Comparison of ENCODE assay signal across 23 mouse cellular contexts in the genomic region with DNA sequence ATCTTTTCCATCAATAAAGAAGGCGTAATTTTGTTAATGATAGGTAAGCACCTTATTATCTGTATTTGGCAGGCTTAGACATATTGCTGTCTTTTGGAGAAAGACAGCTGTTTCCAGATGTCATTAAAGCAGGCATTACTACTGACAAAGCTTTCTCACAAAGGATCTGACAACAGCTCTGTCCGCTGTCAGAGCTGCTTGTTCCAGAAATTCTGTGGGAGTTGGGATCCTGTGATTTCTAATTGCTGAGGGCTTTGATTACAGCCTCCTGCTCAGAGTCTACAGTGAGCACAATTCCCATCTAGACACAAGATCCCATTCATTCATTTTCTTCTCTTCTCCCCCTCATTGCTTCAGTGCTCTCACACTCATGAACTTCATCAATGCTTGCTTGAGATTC. TPM values are rescaled to one million over a fixed set of nuclear protein-coding genes. Genes with fewer than 3 reads are reported as not detected.
A peak's percentile ranks its signal among the peaks of the same experiment; 100 is the strongest.
DNase-seq lines count a peak whose midpoint lies in the region; ATAC-seq and TF ChIP-seq lines count a peak whose summit lies in the region.
"Had no signal": no experiment of that assay in that cellular context is flagged by ENCODE, and none has a peak within 500 bp of the region (broad histone marks: within the 10 kb centered on the region; RNA-seq: fewer than 3 reads in every experiment).

No protein-coding gene starts in this region.

- H3K36me3 ChIP-seq in forebrain, embryonic 14.5 days (ENCODE audit: control insufficient read depth, insufficient read depth, low read length): no peaks in the 10 kb centered on the region
- H3K36me3 ChIP-seq in forebrain, embryonic 11.5 days (ENCODE audit: control insufficient read depth, insufficient read depth, low read length): no peaks in the 10 kb centered on the region
- H3K36me3 ChIP-seq in forebrain, postnatal 0 days (ENCODE audit: insufficient read depth): no peaks in the 10 kb centered on the region
- H3K36me3 ChIP-seq in forebrain, embryonic 13.5 days (ENCODE audit: poor library complexity, severe bottlenecking): no peaks in the 10 kb centered on the region
- H3K36me3 ChIP-seq: embryonic facial prominence, embryonic 10.5 days; embryonic facial prominence, embryonic 12.5 days; forebrain, embryonic 15.5 days; G1E had no signal

- TF ChIP-seq CTCF in forebrain, postnatal 0 days (IDR thresholded peaks at IDR 0.05; ENCODE audit: low read depth): no peak

- no peak overlapping the region for H3K9ac ChIP-seq in forebrain, embryonic 14.5 days (ENCODE audit: low read length)
- H3K9ac ChIP-seq in forebrain, embryonic 11.5 days (ENCODE audit: low read length): no peak overlapping the region
- H3K9ac ChIP-seq in forebrain, postnatal 0 days: no peak overlapping the region
- H3K9ac ChIP-seq in forebrain, embryonic 13.5 days: no peak overlapping the region
- H3K9ac ChIP-seq: embryonic facial prominence, embryonic 12.5 days; forebrain, embryonic 15.5 days had no signal

- no peak for ATAC-seq in forebrain, embryonic 14.5 days
- no peak for ATAC-seq in forebrain, embryonic 11.5 days (replicated peaks; ENCODE audit: low FRiP score)
- peak; percentile 32; the same call in 1 of the 2 replicates for ATAC-seq in forebrain, postnatal 0 days
- ATAC-seq in forebrain, embryonic 13.5 days: no peak
- ATAC-seq: activated CD4-positive, CD25-positive, alpha-beta regulatory T cell, adult 4 months; CD4-positive, CD25-positive, alpha-beta regulatory T cell, adult 4 months; forebrain, embryonic 15.5 days; Patski had no signal

- peak; percentile 32 for DNase-seq in forebrain, embryonic 14.5 days (ENCODE audit: low spot score)
- DNase-seq in forebrain, embryonic 11.5 days (ENCODE audit: low spot score): no peak
- DNase-seq in forebrain, postnatal 0 days: no peak
- peak; percentile 7 for DNase-seq in brain, adult 2 months (ENCODE audit: low read depth, low spot score)
- DNase-seq in heart, postnatal 10 days: no peak
- DNase-seq: adrenal gland, adult 8-10 months; adrenal gland, postnatal 14 days; adrenal gland, postnatal 36 days; B cell, adult 2 months; cerebellum, adult 11-12 months; cerebellum, adult 2 months; cerebellum, adult 9-10 months; cerebellum, postnatal 10 days; cerebellum, postnatal 25 days had no signal

- intact Hi-C loops in heart, postnatal 10 days (cut with DNase I): no loop called here

- no peak overlapping the region for H3K27ac ChIP-seq in forebrain, embryonic 14.5 days (ENCODE audit: low read depth, low read length)
- H3K27ac ChIP-seq in forebrain, embryonic 11.5 days (ENCODE audit: low read depth, low read length): no peak overlapping the region
- H3K27ac ChIP-seq in forebrain, postnatal 0 days (ENCODE audit: low read depth, low read length): no peak overlapping the region
- H3K27ac ChIP-seq in forebrain, embryonic 13.5 days: no peak overlapping the region
- H3K27ac ChIP-seq: embryonic facial prominence, embryonic 10.5 days; embryonic facial prominence, embryonic 12.5 days; forebrain, embryonic 15.5 days had no signal

- no peaks in the 10 kb centered on the region for H3K4me1 ChIP-seq in forebrain, embryonic 14.5 days (ENCODE audit: control insufficient read depth, insufficient read depth, low read length)
- no peaks in the 10 kb centered on the region for H3K4me1 ChIP-seq in forebrain, embryonic 11.5 days (replicated peaks; ENCODE audit: control insufficient read depth, insufficient read depth, low read length)
- no peaks in the 10 kb centered on the region for H3K4me1 ChIP-seq in forebrain, postnatal 0 days (ENCODE audit: insufficient read depth)
- no peaks in the 10 kb centered on the region for H3K4me1 ChIP-seq in forebrain, embryonic 13.5 days
- H3K4me1 ChIP-seq: embryonic facial prominence, embryonic 10.5 days; embryonic facial prominence, embryonic 12.5 days; forebrain, embryonic 15.5 days had no signal

- H3K4me2 ChIP-seq in forebrain, embryonic 14.5 days (ENCODE audit: low read length): no peak overlapping the region
- H3K4me2 ChIP-seq in forebrain, embryonic 11.5 days (ENCODE audit: low read depth, low read length, severe bottlenecking): no peak overlapping the region
- H3K4me2 ChIP-seq in forebrain, postnatal 0 days (ENCODE audit: low read depth): no peak overlapping the region
- no peak overlapping the region for H3K4me2 ChIP-seq in forebrain, embryonic 13.5 days
- H3K4me2 ChIP-seq: embryonic facial prominence, embryonic 12.5 days; forebrain, embryonic 15.5 days had no signal

- no peak overlapping the region for H3K4me3 ChIP-seq in forebrain, embryonic 14.5 days (ENCODE audit: low read depth, low read length)
- no peak overlapping the region for H3K4me3 ChIP-seq in forebrain, embryonic 11.5 days (ENCODE audit: low read depth, low read length)
- H3K4me3 ChIP-seq in forebrain, postnatal 0 days (ENCODE audit: low read depth, low read length): no peak overlapping the region
- H3K4me3 ChIP-seq in forebrain, embryonic 13.5 days: no peak overlapping the region
- H3K4me3 ChIP-seq: embryonic facial prominence, embryonic 10.5 days; embryonic facial prominence, embryonic 12.5 days; forebrain, embryonic 15.5 days had no signal

- H3K9me3 ChIP-seq in forebrain, embryonic 14.5 days (replicated peaks; ENCODE audit: control insufficient read depth, low read length): no peaks in the 10 kb centered on the region
- H3K9me3 ChIP-seq in forebrain, embryonic 11.5 days (ENCODE audit: control insufficient read depth, low read length): no peaks in the 10 kb centered on the region
- H3K9me3 ChIP-seq in forebrain, postnatal 0 days (ENCODE audit: low read length): no peaks in the 10 kb centered on the region
- H3K9me3 ChIP-seq in forebrain, embryonic 13.5 days (replicated peaks): no peaks in the 10 kb centered on the region
- H3K9me3 ChIP-seq: embryonic facial prominence, embryonic 10.5 days; embryonic facial prominence, embryonic 12.5 days; forebrain, embryonic 15.5 days; G1E had no signal

- no peaks in the 10 kb centered on the region for H3K27me3 ChIP-seq in forebrain, embryonic 14.5 days (replicated peaks; ENCODE audit: control insufficient read depth, insufficient read depth, low read length)
- no peaks in the 10 kb centered on the region for H3K27me3 ChIP-seq in forebrain, embryonic 11.5 days (ENCODE audit: control insufficient read depth, insufficient read depth, low read length)
- H3K27me3 ChIP-seq in forebrain, postnatal 0 days (ENCODE audit: insufficient read depth, low read length): no peaks in the 10 kb centered on the region; the same call in 1 of the 2 replicates
- H3K27me3 ChIP-seq in forebrain, embryonic 13.5 days: no peaks in the 10 kb centered on the region
- H3K27me3 ChIP-seq: CH12.LX; embryonic facial prominence, embryonic 12.5 days; forebrain, embryonic 15.5 days had no signal

- 51% methylated on average over 2 of the region's 2 CpGs for WGBS in forebrain, embryonic 14.5 days
- WGBS in forebrain, embryonic 11.5 days: 42% methylated on average over 2 of the region's 2 CpGs
- WGBS in forebrain, postnatal 0 days: 42% methylated on average over 2 of the region's 2 CpGs
- WGBS in forebrain, embryonic 13.5 days: 35% methylated on average over 2 of the region's 2 CpGs

RNA-seq across cellular contexts. Expression of a gene that starts 28.0 kb away (rescaled TPM):
- 4.0 and 5.3 TPM in 2 replicates for polyA plus RNA-seq in forebrain, embryonic 14.5 days (2014; fragmentation: Nextera tagmentation; extraction: Ambion mirVana)
- 11.9 and 13.7 TPM in 2 replicates for polyA plus RNA-seq in forebrain, embryonic 11.5 days (2014; fragmentation: Nextera tagmentation; extraction: Ambion mirVana)
- 2.5 and 3.6 TPM in 2 replicates for total RNA-seq in forebrain, postnatal 0 days (2014; rRNA removed)
- 1.3 and 2.3 TPM in 2 replicates for polyA plus RNA-seq in forebrain, postnatal 0 days (2015; fragmentation: Nextera tagmentation; extraction: Ambion mirVana)
- 6.3 and 8.1 TPM in 2 replicates for polyA plus RNA-seq in forebrain, embryonic 13.5 days (2015; fragmentation: Nextera tagmentation; extraction: Ambion mirVana)
- total RNA-seq in heart, postnatal 10 days (2021): 10 to 100 TPM; 34.1 to 47.5 TPM

Comparison
In these comparisons a context has a peak if more than half of its experiments do, and no peak if none do; other contexts are left out.
1. DNase-seq: peak in forebrain, embryonic 14.5 days (single experiment) and brain, adult 2 months (single experiment); none in forebrain, embryonic 11.5 days (single experiment), forebrain, postnatal 0 days (single experiment) and heart, postnatal 10 days (0 of 2).